Mouse (Mus musculus) retina, postnatal 7 days (tissue): ENCODE measurements around the gene Dnase1l1.

ENCODE experiments used
- DNase-seq: peaks from one replicate; pipeline ENCODE4 v3.0.0-alpha.2; 2012; ENCODE audit warnings: low read depth, low spot score

Dnase1l1 gene

GRCm38 (mm10) chrX:74281732-74282394 is at the start of gene Dnase1l1, which contains the start of gene Taz:
Dnase1l1 (minus strand) TSS chrX:74282337.
Taz (plus strand) TSS chrX:74281912.
- no peak for DNase-seq

GRCm38 (mm10) chrX:74330166-74330930 is 48.2 kb upstream of the Dnase1l1 start:
- DNase-seq, result no peak

GRCm38 (mm10) chrX:74329215-74329671 is 47.1 kb upstream of the Dnase1l1 start:
- DNase-seq, result no peak

GRCm38 (mm10) chrX:74328725-74329161 is 46.6 kb upstream of the Dnase1l1 start, which contains the start of gene Plxna3:
Plxna3 (plus strand) TSS chrX:74329066.
- DNase-seq, result peak; percentile 64

GRCm38 (mm10) chrX:74312540-74313464 is 30.7 kb upstream of the Dnase1l1 start, which contains the start of gene Fam50a:
Fam50a (plus strand) TSS chrX:74313033.
- peak; percentile 65 for DNase-seq

GRCm38 (mm10) chrX:74304867-74305700 is 22.9 kb upstream of the Dnase1l1 start, which contains the start of gene Gdi1:
Gdi1 (plus strand) TSS chrX:74304998.
- peak; percentile 78 for DNase-seq

- no peak for DNase-seq
These were observed 17.6 kb upstream of the Dnase1l1 start for GRCm38 (mm10) chrX:74299721-74300120.

- DNase-seq, result no peak
These were observed 16.2 kb upstream of the Dnase1l1 start for GRCm38 (mm10) chrX:74298348-74298747.

GRCm38 (mm10) chrX:74296538-74297448 is 14.7 kb upstream of the Dnase1l1 start, which contains the start of gene Atp6ap1:
Atp6ap1 (plus strand) TSS chrX:74297097.
- peak; percentile 84 for DNase-seq

GRCm38 (mm10) chrX:74293431-74293830 is 11.3 kb upstream of the Dnase1l1 start:
- no peak for DNase-seq

- DNase-seq, result no peak
These were observed 928 bp upstream of the Dnase1l1 start for GRCm38 (mm10) chrX:74283092-74283437.

GRCm38 (mm10) chrX:74282395-74283091 is 406 bp upstream of the Dnase1l1 start:
- peak; percentile 66 for DNase-seq

- DNase-seq, result no peak
These were observed 951 bp downstream of the Dnase1l1 start for GRCm38 (mm10) chrX:74281041-74281731.

- no peak for DNase-seq
These were observed 4.2 kb downstream of the Dnase1l1 start for GRCm38 (mm10) chrX:74277916-74278315.

- no peak for DNase-seq
These were observed 8.5 kb downstream of the Dnase1l1 start for GRCm38 (mm10) chrX:74273422-74274322.

- DNase-seq, result no peak
These were observed 11.1 kb downstream of the Dnase1l1 start for GRCm38 (mm10) chrX:74270902-74271551.
